Mouse (Mus musculus): ENCODE results near the gene Tceal1. TPM values are rescaled to one million over a fixed set of nuclear protein-coding genes. Genes with fewer than 3 reads are reported as not detected.
"Not testable (repeated sequence)": the region's sequence is repeated elsewhere in the genome, so short reads cannot be mapped to it uniquely, and the experiment has no call there.

The Tceal1 gene
- polyA plus RNA-seq (2014; fragmentation: Nextera tagmentation; extraction: Ambion mirVana): 25.2 and 26.8 TPM in 2 replicates

- H3K9ac ChIP-seq (replicated peaks; ENCODE audit: low read length): peak within 1 kb of the TSS; percentile 75
- H3K36me3 ChIP-seq (ENCODE audit: control insufficient read depth, insufficient read depth, low read length): no peaks in the 10 kb centered on the region
- peak within 1 kb of the TSS; percentile 94 for H3K27ac ChIP-seq (replicated peaks; ENCODE audit: low read depth, low read length)
- no peaks in the 10 kb centered on the region for H3K27me3 ChIP-seq (ENCODE audit: control insufficient read depth, insufficient read depth, low read length)
- ATAC-seq (ENCODE audit: low FRiP score, low TSS enrichment) (peak; percentile 94), DNase-seq (peak; percentile 86)
- 17% methylated on average over 15 of the region's 15 CpGs for WGBS
- peak within 1 kb of the TSS; percentile 62 for H3K4me2 ChIP-seq (ENCODE audit: low read length)
- 0 out of 2 replicates have a peak, but pooled peaks cover 3% of the 10 kb centered on the region for H3K4me1 ChIP-seq (ENCODE audit: control insufficient read depth, insufficient read depth, low read length)
- H3K9me3 ChIP-seq (ENCODE audit: control insufficient read depth, low read length): no peaks in the 10 kb centered on the region
- H3K4me3 ChIP-seq (replicated peaks; ENCODE audit: low read depth, low read length): peak within 1 kb of the TSS; percentile 48
Measured at GRCm38 (mm10) chrX:136707446-136708167, at the start of gene Tceal1. TSS of gene Tceal1 (plus strand) at chrX:136707982.

GRCm38 (mm10) chrX:136666281-136666706 is 41.5 kb upstream of the Tceal1 start:
- peak; percentile 57 for DNase-seq
- WGBS: 33% methylated on average over 19 of the region's 20 CpGs
- Histone ChIP-seq H3K27ac (replicated peaks; ENCODE audit: low read depth, low read length) (peak overlapping the region; percentile 68), H3K9me3 (ENCODE audit: control insufficient read depth, low read length) (no peaks in the 10 kb centered on the region), H3K4me3 (replicated peaks; ENCODE audit: low read depth, low read length) (peak overlapping the region; percentile 47), H3K36me3 (ENCODE audit: control insufficient read depth, insufficient read depth, low read length) (no peaks in the 10 kb centered on the region), H3K4me2 (ENCODE audit: low read length) (peak overlapping the region; percentile 56), H3K9ac (replicated peaks; ENCODE audit: low read length) (peak overlapping the region; percentile 69), H3K27me3 (ENCODE audit: control insufficient read depth, insufficient read depth, low read length) (no peaks in the 10 kb centered on the region), H3K4me1 (ENCODE audit: control insufficient read depth, insufficient read depth, low read length) (no peaks in the 10 kb centered on the region)
- ATAC-seq (ENCODE audit: low FRiP score, low TSS enrichment): peak; percentile 86

GRCm38 (mm10) chrX:136666762-136667464 is 40.9 kb upstream of the Tceal1 start:
- H3K9me3 ChIP-seq (ENCODE audit: control insufficient read depth, low read length); H3K27me3 ChIP-seq (ENCODE audit: control insufficient read depth, insufficient read depth, low read length); H3K4me1 ChIP-seq (ENCODE audit: control insufficient read depth, insufficient read depth, low read length); H3K36me3 ChIP-seq (ENCODE audit: control insufficient read depth, insufficient read depth, low read length): not testable (repeated sequence)
- Histone ChIP-seq H3K27ac (replicated peaks; ENCODE audit: low read depth, low read length) (peak overlapping the region; percentile 68; the same call in 1 of the 2 replicates), H3K4me3 (replicated peaks; ENCODE audit: low read depth, low read length) (peak overlapping the region; percentile 47), H3K9ac (replicated peaks; ENCODE audit: low read length) (peak overlapping the region; percentile 69), H3K4me2 (ENCODE audit: low read length) (peak overlapping the region; percentile 56)
- peak; percentile 57 for ATAC-seq (ENCODE audit: low FRiP score, low TSS enrichment)
- WGBS: 27% methylated on average over 22 of the region's 24 CpGs
- DNase-seq: peak; percentile 43

GRCm38 (mm10) chrX:136668794-136669193 is 39.0 kb upstream of the Tceal1 start:
- DNase-seq (no peak), ATAC-seq (ENCODE audit: low FRiP score, low TSS enrichment) (no peak)
- 59% methylated on average over 2 of the region's 2 CpGs for WGBS
- Histone ChIP-seq H3K9me3 (ENCODE audit: control insufficient read depth, low read length) (no peaks in the 10 kb centered on the region), H3K4me2 (ENCODE audit: low read length) (no peak overlapping the region), H3K27me3 (ENCODE audit: control insufficient read depth, insufficient read depth, low read length) (no peaks in the 10 kb centered on the region), H3K4me3 (replicated peaks; ENCODE audit: low read depth, low read length) (no peak overlapping the region), H3K4me1 (ENCODE audit: control insufficient read depth, insufficient read depth, low read length) (no peaks in the 10 kb centered on the region), H3K36me3 (ENCODE audit: control insufficient read depth, insufficient read depth, low read length) (no peaks in the 10 kb centered on the region), H3K9ac (replicated peaks; ENCODE audit: low read length) (no peak overlapping the region), H3K27ac (replicated peaks; ENCODE audit: low read depth, low read length) (no peak overlapping the region)

- Histone ChIP-seq H3K4me1 (ENCODE audit: control insufficient read depth, insufficient read depth, low read length) (no peaks in the 10 kb centered on the region), H3K36me3 (ENCODE audit: control insufficient read depth, insufficient read depth, low read length) (no peaks in the 10 kb centered on the region), H3K27ac (replicated peaks; ENCODE audit: low read depth, low read length) (no peak overlapping the region), H3K9ac (replicated peaks; ENCODE audit: low read length) (no peak overlapping the region), H3K9me3 (ENCODE audit: control insufficient read depth, low read length) (no peaks in the 10 kb centered on the region), H3K27me3 (ENCODE audit: control insufficient read depth, insufficient read depth, low read length) (no peaks in the 10 kb centered on the region), H3K4me3 (replicated peaks; ENCODE audit: low read depth, low read length) (no peak overlapping the region), H3K4me2 (ENCODE audit: low read length) (no peak overlapping the region)
- WGBS: 78% methylated on average over 3 of the region's 3 CpGs
- no peak for ATAC-seq (ENCODE audit: low FRiP score, low TSS enrichment)
- no peak for DNase-seq
Measured at GRCm38 (mm10) chrX:136680989-136681388, 26.8 kb upstream of the Tceal1 start.

GRCm38 (mm10) chrX:136691606-136692293 is 16.0 kb upstream of the Tceal1 start:
- not testable (repeated sequence) for H3K9me3 ChIP-seq (ENCODE audit: control insufficient read depth, low read length); H3K9ac ChIP-seq (replicated peaks; ENCODE audit: low read length); DNase-seq; H3K4me1 ChIP-seq (ENCODE audit: control insufficient read depth, insufficient read depth, low read length); H3K27me3 ChIP-seq (ENCODE audit: control insufficient read depth, insufficient read depth, low read length); H3K4me2 ChIP-seq (ENCODE audit: low read length); H3K4me3 ChIP-seq (replicated peaks; ENCODE audit: low read depth, low read length); H3K36me3 ChIP-seq (ENCODE audit: control insufficient read depth, insufficient read depth, low read length)
- H3K27ac ChIP-seq (replicated peaks; ENCODE audit: low read depth, low read length): peak overlapping the region; percentile 78
- peak; percentile 76 for ATAC-seq (ENCODE audit: low FRiP score, low TSS enrichment)
- WGBS: 19% methylated on average over 3 of the region's 3 CpGs

- WGBS: 50% methylated on average over 4 of the region's 4 CpGs
- H3K27me3 ChIP-seq (ENCODE audit: control insufficient read depth, insufficient read depth, low read length): no peaks in the 10 kb centered on the region
- no peaks in the 10 kb centered on the region for H3K36me3 ChIP-seq (ENCODE audit: control insufficient read depth, insufficient read depth, low read length)
- H3K9ac ChIP-seq (replicated peaks; ENCODE audit: low read length): no peak overlapping the region
- H3K27ac ChIP-seq (replicated peaks; ENCODE audit: low read depth, low read length): peak overlapping the region; percentile 70
- H3K9me3 ChIP-seq (ENCODE audit: control insufficient read depth, low read length): no peaks in the 10 kb centered on the region
- ATAC-seq (ENCODE audit: low FRiP score, low TSS enrichment) (no peak; the same call in 1 of the 2 replicates), DNase-seq (no peak)
- H3K4me1 ChIP-seq (ENCODE audit: control insufficient read depth, insufficient read depth, low read length): no peaks in the 10 kb centered on the region
- H3K4me2 ChIP-seq (ENCODE audit: low read length): no peak overlapping the region
- H3K4me3 ChIP-seq (replicated peaks; ENCODE audit: low read depth, low read length): no peak overlapping the region
Measured at GRCm38 (mm10) chrX:136692294-136692675, 15.5 kb upstream of the Tceal1 start.

GRCm38 (mm10) chrX:136693196-136693595 is 14.6 kb upstream of the Tceal1 start:
- WGBS: 85% methylated on average over 5 of the region's 5 CpGs
- Histone ChIP-seq H3K4me2 (ENCODE audit: low read length) (no peak overlapping the region), H3K4me3 (replicated peaks; ENCODE audit: low read depth, low read length) (no peak overlapping the region), H3K9ac (replicated peaks; ENCODE audit: low read length) (no peak overlapping the region), H3K4me1 (ENCODE audit: control insufficient read depth, insufficient read depth, low read length) (no peaks in the 10 kb centered on the region), H3K27me3 (ENCODE audit: control insufficient read depth, insufficient read depth, low read length) (no peaks in the 10 kb centered on the region), H3K36me3 (ENCODE audit: control insufficient read depth, insufficient read depth, low read length) (no peaks in the 10 kb centered on the region), H3K27ac (replicated peaks; ENCODE audit: low read depth, low read length) (no peak overlapping the region), H3K9me3 (ENCODE audit: control insufficient read depth, low read length) (no peaks in the 10 kb centered on the region)
- ATAC-seq (ENCODE audit: low FRiP score, low TSS enrichment) (no peak), DNase-seq (no peak)
